Mouse (Mus musculus) liver, adult 2 months (tissue): ENCODE results near the gene Unc13b.

Experiments used
- CTCF ChIP-seq: fragments of 200-500 bp; IDR thresholded peaks from 2 replicates; pipeline ENCODE4 v1.5.1; 2011; ENCODE audit warnings: low read depth, low read length, control low read depth
- POLR2A ChIP-seq: fragments of 200-500 bp; IDR thresholded peaks from 2 replicates; pipeline ENCODE4 v1.6.1; 2011; ENCODE audit warnings: low read length, control low read depth; ENCODE audit not compliant: insufficient read depth; ENCODE audit errors: extremely low read depth

DNA sequence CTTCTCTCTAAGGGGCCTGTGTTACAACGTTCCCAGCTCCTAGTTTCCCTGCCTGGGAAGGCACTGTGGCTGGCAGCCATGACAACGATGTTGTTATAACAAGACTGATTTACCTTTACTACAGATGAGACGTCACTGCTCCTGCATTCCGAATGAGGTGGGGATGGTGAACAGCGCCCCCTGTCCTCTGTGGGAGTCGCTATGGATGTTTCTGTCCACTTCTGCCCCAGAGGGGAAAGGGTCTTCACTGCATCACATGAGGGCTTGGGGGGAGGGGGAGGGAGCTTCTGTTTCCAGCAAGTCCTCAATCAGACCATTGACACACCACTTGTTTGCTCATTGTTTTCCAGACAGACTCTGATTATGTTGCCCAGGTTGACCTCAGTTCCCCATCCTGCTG is 235.2 kb downstream of the Unc13b start:
- TF ChIP-seq POLR2A (no peak), CTCF (peak; percentile 43)
